Mouse (Mus musculus) forebrain, embryonic 10.5 days (tissue): ENCODE data around the gene Trim31. TPM values are rescaled to one million over a fixed set of nuclear protein-coding genes. Genes with fewer than 3 reads are reported as not detected.

ENCODE experiments used
- DNase-seq: peaks from one replicate; pipeline ENCODE4 v3.0.0-alpha.2; 2017; ENCODE audit warnings: low spot score; ENCODE audit errors: extremely low spot score
- H3K27ac ChIP-seq: fragments of 300-500 bp; sonication (generic); 2 replicates; pipeline ENCODE4 v1.5.1; 2016; ENCODE audit warnings: mild to moderate bottlenecking
- H3K27me3 ChIP-seq: fragments of 300-500 bp; sonication (generic); 2 replicates; pipeline ENCODE4 v1.6.1; 2016; ENCODE audit warnings: mild to moderate bottlenecking; ENCODE audit not compliant: poor library complexity, severe bottlenecking
- H3K36me3 ChIP-seq: fragments of 300-500 bp; sonication (generic); replicated peaks from 2 replicates; pipeline ENCODE4 v1.6.1; 2016; ENCODE audit warnings: mild to moderate bottlenecking, moderate library complexity
- H3K4me1 ChIP-seq: fragments of 300-500 bp; sonication (generic); 2 replicates; pipeline ENCODE4 v1.6.1; 2016
- H3K4me3 ChIP-seq: fragments of 300-500 bp; sonication (generic); 2 replicates; pipeline ENCODE4 v1.5.1; 2016; ENCODE audit warnings: mild to moderate bottlenecking, moderate library complexity
- H3K9me3 ChIP-seq: fragments of 300-500 bp; sonication (generic); 2 replicates; pipeline ENCODE4 v1.6.1; 2016; ENCODE audit warnings: mild to moderate bottlenecking, moderate library complexity
- WGBS: fragments of 180-500 bp; shearing (Covaris S2); methylation state at CpG from one replicate; pipeline ENCODE4 v1.1.7; 2016; 5-methylcytosine and 5-hydroxymethylcytosine counted together
- polyA plus RNA-seq: library from polyadenylated mRNA; unstranded; fragments of >200 nt; fragmentation: Nextera tagmentation; extraction: Ambion mirVana; gene quantifications from 2 replicates; pipeline ENCODE4 v1.2.1, GENCODE M21; 2016

Trim31 gene
- polyA plus RNA-seq, 1 experiment from 2014 or later = not detected

GRCm38 (mm10) chr17:36900691-36901090 lies 2.8 kb downstream of the Trim31 start:
- H3K27ac ChIP-seq = no peak overlapping the region
- no peaks in the 10 kb centered on the region for H3K27me3 ChIP-seq
- DNase-seq = no peak
- no peaks in the 10 kb centered on the region for H3K36me3 ChIP-seq
- 51% methylated on average over 1 of the region's 1 CpGs for WGBS
- no peaks in the 10 kb centered on the region for H3K4me1 ChIP-seq
- H3K9me3 ChIP-seq = no peaks in the 10 kb centered on the region
- H3K4me3 ChIP-seq = no peak overlapping the region

- H3K36me3 ChIP-seq = no peaks in the 10 kb centered on the region
- DNase-seq = no peak
Observed at GRCm38 (mm10) chr17:36903651-36904050, 5.7 kb downstream of the Trim31 start.

DNA sequence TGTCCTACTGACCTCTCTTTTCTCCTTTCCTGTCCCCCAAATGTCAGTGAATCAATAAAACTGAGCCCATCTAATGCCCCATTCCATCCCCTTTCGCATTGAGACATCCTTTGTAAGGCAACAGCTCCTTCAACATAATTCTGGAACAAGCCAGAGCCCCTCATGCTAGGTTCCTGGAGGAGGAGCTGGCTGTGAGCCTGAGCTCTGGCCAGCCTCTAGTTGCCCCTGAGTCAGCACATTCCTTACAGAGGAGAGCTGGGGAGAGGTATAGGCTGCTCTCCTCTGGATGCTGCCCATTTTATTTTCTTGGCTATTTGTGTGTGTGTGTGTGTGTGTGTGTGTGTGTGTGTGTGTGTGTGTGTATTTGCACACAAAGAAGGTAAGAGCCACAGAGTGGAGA lies 10.3 kb downstream of the Trim31 start:
- no peak for DNase-seq
- 65% methylated on average over 1 of the region's 1 CpGs for WGBS
- Histone ChIP-seq H3K27me3 (no peaks in the 10 kb centered on the region), H3K36me3 (no peaks in the 10 kb centered on the region), H3K4me1 (peaks cover 4% of the 10 kb centered on the region; the same call in 1 of the 2 replicates), H3K27ac (no peak overlapping the region), H3K4me3 (no peak overlapping the region), H3K9me3 (no peaks in the 10 kb centered on the region)

More at GRCm38 (mm10) chr17:36903651-36904050, 5.7 kb downstream of the Trim31 start:
- 81% methylated on average over 3 of the region's 3 CpGs for WGBS
- no peak overlapping the region for H3K27ac ChIP-seq
- H3K9me3 ChIP-seq = no peaks in the 10 kb centered on the region
- H3K4me1 ChIP-seq = peaks cover 4% of the 10 kb centered on the region; the same call in 1 of the 2 replicates
- no peaks in the 10 kb centered on the region for H3K27me3 ChIP-seq
- no peak overlapping the region for H3K4me3 ChIP-seq

DNA sequence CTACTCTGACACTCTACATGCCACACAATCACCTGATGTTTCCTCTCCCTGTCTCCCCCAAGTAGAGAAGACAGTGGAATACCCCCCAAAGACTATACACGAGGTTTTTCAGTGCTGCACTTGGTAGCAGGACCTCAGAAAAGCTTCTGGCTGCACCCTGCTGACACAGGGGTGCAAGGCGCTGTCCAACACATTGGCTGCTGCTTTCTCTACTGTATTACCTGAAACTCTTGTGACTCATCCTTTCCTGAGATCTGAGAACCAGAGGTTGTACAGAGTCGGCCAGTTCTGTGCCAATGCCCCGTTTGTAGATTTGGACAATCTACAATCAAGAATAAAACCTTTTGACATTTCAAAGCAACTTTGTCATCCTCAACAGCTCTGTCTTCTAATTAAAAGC lies 11.9 kb downstream of the Trim31 start:
- WGBS = 59% methylated on average over 4 of the region's 4 CpGs
- Histone ChIP-seq H3K27ac (no peak overlapping the region), H3K4me3 (no peak overlapping the region), H3K27me3 (no peaks in the 10 kb centered on the region), H3K4me1 (peaks cover 4% of the 10 kb centered on the region; the same call in 1 of the 2 replicates), H3K36me3 (no peaks in the 10 kb centered on the region), H3K9me3 (no peaks in the 10 kb centered on the region)
- DNase-seq = no peak

DNA sequence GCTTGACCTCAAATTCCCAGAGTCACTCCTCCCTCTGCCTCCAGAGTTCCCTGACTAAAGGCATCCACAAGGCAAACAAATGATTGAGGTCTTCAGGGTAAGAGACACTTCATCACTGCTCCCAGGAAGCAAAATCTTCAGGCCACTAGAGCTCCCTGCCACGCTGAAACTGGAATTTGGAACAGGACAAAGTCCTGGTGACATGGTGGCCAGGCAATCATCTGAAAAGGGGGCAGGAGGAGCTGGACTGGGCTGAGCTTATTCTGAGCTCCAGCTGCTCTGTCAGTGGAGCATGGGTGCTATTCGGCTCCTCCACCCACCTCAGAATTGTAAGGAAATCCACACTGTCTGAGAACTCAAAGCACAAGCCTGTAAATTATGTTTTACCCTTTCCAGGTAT lies 14.1 kb downstream of the Trim31 start:
- DNase-seq = no peak
- no peaks in the 10 kb centered on the region for H3K27me3 ChIP-seq
- H3K4me1 ChIP-seq = peaks cover 4% of the 10 kb centered on the region; the same call in 1 of the 2 replicates
- H3K36me3 ChIP-seq = no peaks in the 10 kb centered on the region
- 67% methylated on average over 2 of the region's 2 CpGs for WGBS
- no peaks in the 10 kb centered on the region for H3K9me3 ChIP-seq
- no peak overlapping the region for H3K4me3 ChIP-seq
- H3K27ac ChIP-seq = no peak overlapping the region

DNA sequence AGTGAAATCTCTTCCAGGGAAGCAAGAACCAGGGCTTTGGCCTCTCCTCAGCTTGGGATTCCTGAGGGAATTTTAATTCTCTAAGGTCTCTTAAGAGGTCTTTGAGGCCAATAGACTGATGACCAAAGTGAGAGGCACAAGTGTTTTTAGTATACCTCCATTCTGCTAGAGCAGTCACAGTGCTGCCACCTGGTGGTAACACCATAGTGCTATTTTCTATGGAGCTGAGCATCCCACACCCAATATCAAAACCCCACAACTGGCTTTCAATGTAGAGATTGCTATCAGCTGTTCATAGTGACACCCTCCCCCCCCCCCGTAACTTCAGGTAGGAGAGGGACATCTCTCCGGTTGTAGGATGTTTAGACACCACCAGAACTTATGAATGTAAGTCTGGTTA lies 16.2 kb downstream of the Trim31 start:
- Histone ChIP-seq H3K4me1 (no peaks in the 10 kb centered on the region), H3K36me3 (no peaks in the 10 kb centered on the region), H3K9me3 (no peaks in the 10 kb centered on the region), H3K4me3 (no peak overlapping the region), H3K27ac (no peak overlapping the region), H3K27me3 (no peaks in the 10 kb centered on the region)
- 18% methylated on average over 2 of the region's 2 CpGs for WGBS
- peak; percentile 69 for DNase-seq

GRCm38 (mm10) chr17:36915076-36915475 lies 17.2 kb downstream of the Trim31 start:
- Histone ChIP-seq H3K36me3 (no peaks in the 10 kb centered on the region), H3K27ac (no peak overlapping the region), H3K4me1 (no peaks in the 10 kb centered on the region), H3K27me3 (peaks cover under 1% of the 10 kb centered on the region; the same call in 1 of the 2 replicates), H3K9me3 (no peaks in the 10 kb centered on the region), H3K4me3 (no peak overlapping the region)
- DNase-seq = peak; percentile 52
- WGBS = 17% methylated on average over 9 of the region's 9 CpGs

DNA sequence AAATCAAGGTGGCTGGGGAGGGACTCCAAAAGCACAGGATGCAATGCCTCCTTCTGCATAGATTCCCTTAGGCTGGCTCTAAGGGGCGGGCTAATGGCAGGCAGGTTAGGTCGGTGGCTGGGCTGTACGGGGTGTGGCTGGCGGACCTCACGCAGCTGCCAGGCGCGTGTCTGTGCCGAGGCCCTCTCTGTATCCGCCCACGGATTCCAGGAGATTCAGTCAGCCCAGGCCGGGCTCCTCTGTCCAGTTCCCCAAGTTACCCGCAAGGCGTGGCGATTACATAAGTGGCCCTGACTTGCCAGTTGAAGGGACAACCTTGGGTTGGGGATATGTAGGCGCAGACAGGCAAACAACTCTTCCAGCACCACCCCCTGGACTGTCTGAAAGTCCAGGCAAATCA lies 22.3 kb downstream of the Trim31 start:
- no peak for DNase-seq
- Histone ChIP-seq H3K9me3 (no peaks in the 10 kb centered on the region), H3K27ac (no peak overlapping the region), H3K27me3 (peaks cover 3% of the 10 kb centered on the region; the same call in 1 of the 2 replicates), H3K4me3 (no peak overlapping the region), H3K36me3 (no peaks in the 10 kb centered on the region), H3K4me1 (no peaks in the 10 kb centered on the region)
- 58% methylated on average over 15 of the region's 15 CpGs for WGBS

GRCm38 (mm10) chr17:36922715-36923114 lies 24.8 kb downstream of the Trim31 start:
- H3K4me1 ChIP-seq = no peaks in the 10 kb centered on the region
- H3K27me3 ChIP-seq = peaks cover 3% of the 10 kb centered on the region; the same call in 1 of the 2 replicates
- WGBS = 84% methylated on average over 4 of the region's 4 CpGs
- no peaks in the 10 kb centered on the region for H3K9me3 ChIP-seq
- H3K36me3 ChIP-seq = no peaks in the 10 kb centered on the region
- H3K4me3 ChIP-seq = no peak overlapping the region
- no peak overlapping the region for H3K27ac ChIP-seq
- no peak for DNase-seq

DNA sequence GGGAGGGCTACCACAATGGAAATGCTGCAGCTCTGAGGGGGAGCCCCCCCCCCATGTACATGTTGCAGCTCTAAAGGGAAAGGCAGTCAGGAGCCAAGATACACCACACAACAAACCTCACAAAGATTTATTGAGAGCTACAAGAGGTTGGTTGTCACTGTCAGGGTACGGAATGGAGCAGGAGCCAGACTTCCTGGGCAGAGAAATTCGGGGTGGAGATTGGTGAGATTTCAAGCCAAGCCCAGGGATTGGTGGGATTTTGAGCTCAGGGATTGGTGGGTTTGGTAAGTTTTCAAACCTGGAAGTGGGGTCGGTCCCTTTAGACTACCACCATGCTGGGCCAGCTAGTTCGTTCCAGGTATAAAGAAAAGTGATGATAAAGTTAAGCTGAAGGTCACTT lies 25.6 kb downstream of the Trim31 start:
- 73% methylated on average over 4 of the region's 4 CpGs for WGBS
- Histone ChIP-seq H3K4me1 (no peaks in the 10 kb centered on the region), H3K36me3 (no peaks in the 10 kb centered on the region), H3K27ac (no peak overlapping the region), H3K4me3 (no peak overlapping the region), H3K27me3 (peaks cover 3% of the 10 kb centered on the region; the same call in 1 of the 2 replicates), H3K9me3 (no peaks in the 10 kb centered on the region)
- DNase-seq = no peak

DNA sequence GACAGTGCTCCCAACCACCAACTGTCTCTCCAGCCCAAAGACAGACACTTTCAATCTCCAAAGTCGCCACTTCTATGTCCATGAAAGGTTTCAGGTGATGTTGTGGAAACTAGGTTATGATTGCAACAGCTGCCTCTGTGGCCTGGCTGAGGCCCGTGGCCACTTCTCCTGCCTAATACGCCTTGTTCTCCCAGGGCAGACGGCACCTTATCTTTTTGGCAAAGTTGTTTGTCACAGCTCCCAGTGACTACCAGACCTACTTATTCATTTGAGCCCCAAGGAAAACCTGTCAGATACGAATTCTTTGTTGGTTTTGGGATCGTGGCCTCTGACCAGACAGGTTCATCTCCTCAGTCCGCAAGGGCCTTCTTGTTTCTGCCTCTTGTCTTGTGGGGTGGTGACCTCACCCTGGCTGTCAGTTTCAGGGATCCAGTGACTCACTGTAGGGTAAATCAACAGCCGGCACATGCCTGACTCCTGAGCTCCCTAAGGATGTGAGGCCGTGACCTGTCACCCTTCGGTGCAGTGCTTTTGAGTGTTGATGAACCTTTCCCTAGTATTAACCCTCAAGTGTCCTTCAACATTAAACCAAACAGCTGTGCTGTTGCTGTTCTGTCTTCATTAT lies 29.7 kb downstream of the Trim31 start:
- no peaks in the 10 kb centered on the region for H3K36me3 ChIP-seq
- H3K27me3 ChIP-seq = no peaks in the 10 kb centered on the region
- 67% methylated on average over 10 of the region's 10 CpGs for WGBS
- no peak overlapping the region for H3K27ac ChIP-seq
- no peak overlapping the region for H3K4me3 ChIP-seq
- DNase-seq = no peak
- no peaks in the 10 kb centered on the region for H3K4me1 ChIP-seq
- H3K9me3 ChIP-seq = no peaks in the 10 kb centered on the region

DNA sequence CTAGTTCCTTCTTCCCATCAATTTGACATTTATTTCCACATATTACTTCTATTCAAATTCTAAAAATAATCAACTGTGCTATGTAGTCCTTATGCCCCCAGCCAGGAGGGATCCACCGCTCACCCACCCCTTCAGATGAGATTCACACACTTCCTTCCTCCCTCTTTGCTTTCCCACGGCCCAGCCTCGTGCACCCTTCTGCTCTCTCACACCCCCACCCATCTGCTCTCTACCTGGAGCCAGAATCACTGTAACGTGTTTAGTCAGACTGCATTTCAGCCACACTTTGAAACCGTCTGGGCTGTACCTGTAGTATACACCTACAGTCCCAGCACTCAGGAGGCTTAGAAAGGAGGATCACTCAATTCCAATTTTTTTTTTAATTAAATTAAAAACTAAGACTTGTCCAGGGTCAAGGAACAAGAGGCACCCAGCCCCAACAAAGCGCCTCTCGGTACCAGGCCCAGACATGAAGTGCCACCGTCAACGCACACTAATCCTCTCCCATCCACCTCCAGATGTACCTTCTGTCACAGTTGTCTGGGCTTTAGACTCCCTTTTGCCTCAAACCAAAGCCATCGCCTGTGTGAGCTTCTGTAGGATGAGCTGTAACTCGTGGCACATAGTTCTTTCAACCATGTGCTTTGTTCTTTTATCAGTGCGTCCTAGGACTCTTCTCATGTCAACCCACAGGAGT lies 31.5 kb downstream of the Trim31 start:
- no peaks in the 10 kb centered on the region for H3K9me3 ChIP-seq
- H3K4me1 ChIP-seq = no peaks in the 10 kb centered on the region
- H3K4me3 ChIP-seq = no peak overlapping the region
- H3K27me3 ChIP-seq = no peaks in the 10 kb centered on the region
- DNase-seq = no peak
- no peaks in the 10 kb centered on the region for H3K36me3 ChIP-seq
- 84% methylated on average over 12 of the region's 12 CpGs for WGBS
- H3K27ac ChIP-seq = no peak overlapping the region

GRCm38 (mm10) chr17:36930233-36930632 lies 32.3 kb downstream of the Trim31 start:
- WGBS = 87% methylated on average over 6 of the region's 6 CpGs
- no peaks in the 10 kb centered on the region for H3K4me1 ChIP-seq
- no peaks in the 10 kb centered on the region for H3K36me3 ChIP-seq
- no peak overlapping the region for H3K4me3 ChIP-seq
- H3K27ac ChIP-seq = no peak overlapping the region
- no peaks in the 10 kb centered on the region for H3K9me3 ChIP-seq
- no peaks in the 10 kb centered on the region for H3K27me3 ChIP-seq
- DNase-seq = no peak
